Mouse (Mus musculus): ENCODE measurements around the gene Mettl7a2. TPM values are rescaled to one million over a fixed set of nuclear protein-coding genes. Genes with fewer than 3 reads are reported as not detected.

Gene Mettl7a2
- total and polyA plus RNA-seq, 3 experiments = not detected

- Histone ChIP-seq H3K9me3 (replicated peaks; ENCODE audit: insufficient read depth, low read length) (no peaks in the 10 kb centered on the region), H3K9ac (ENCODE audit: control insufficient read depth, low read depth, low read length, poor library complexity, severe bottlenecking) (no peak overlapping the region), H3K4me3 (ENCODE audit: control insufficient read depth in 1 of 2, insufficient read depth in 1 of 2, low read depth in 2 of 2, low read length in 2 of 2) (no peak overlapping the region), H3K27ac (ENCODE audit: control insufficient read depth, low read depth, low read length) (no peak overlapping the region), H3K36me3 (ENCODE audit: control insufficient read depth in 1 of 2, insufficient read depth in 2 of 2, low read length in 2 of 2) (peaks cover 3 to 53% of the 10 kb centered on the region in 2 experiments), H3K27me3 (ENCODE audit: control insufficient read depth in 1 of 2, insufficient read depth in 2 of 2, low read length in 2 of 2) (no peaks in the 10 kb centered on the region), H3K4me1 (ENCODE audit: control insufficient read depth in 1 of 2, insufficient read depth in 2 of 2, low read length in 2 of 2) (peaks cover 2 to 3% of the 10 kb centered on the region in 2 experiments; a peak in 2 of 4 replicates), H3K79me2 (ENCODE audit: control insufficient read depth, insufficient read depth, low read length, poor library complexity) (no peaks in the 10 kb centered on the region)
- no peak for DNase-seq (ENCODE audit: low read depth, low spot score)
- TF ChIP-seq POLR2AphosphoS2 (IDR thresholded peaks at IDR 0.05; ENCODE audit: low read length) = no peak
- no peak for TF ChIP-seq JUND (IDR thresholded peaks at IDR 0.05; ENCODE audit: low read depth, low read length)
- TF ChIP-seq ZKSCAN1 (IDR thresholded peaks at IDR 0.05; ENCODE audit: low read depth, low read length) = no peak
- no peak for TF ChIP-seq SIN3A (IDR thresholded peaks at IDR 0.05; ENCODE audit: low read length)
- no peak for TF ChIP-seq GATA1 (IDR thresholded peaks at IDR 0.05; ENCODE audit: low read depth, low read length)
- no peak for TF ChIP-seq RCOR1 (IDR thresholded peaks at IDR 0.05; ENCODE audit: low read depth, low read length)
- no peak for TF ChIP-seq CHD2 (IDR thresholded peaks at IDR 0.05; ENCODE audit: low read length)
- TF ChIP-seq POLR2AphosphoS5 (IDR thresholded peaks at IDR 0.05; ENCODE audit: borderline replicate concordance, low read depth, low read length) = no peak
- no peak for TF ChIP-seq E2F4 (IDR thresholded peaks at IDR 0.05; ENCODE audit: borderline replicate concordance, low read depth, low read length)
- no peak for TF ChIP-seq USF1 (IDR thresholded peaks at IDR 0.05; ENCODE audit: low read depth, low read length)
- no peak for TF ChIP-seq ZC3H11A (IDR thresholded peaks at IDR 0.05; ENCODE audit: low read depth, low read length)
- no peak for TF ChIP-seq ELF1 (IDR thresholded peaks at IDR 0.05; ENCODE audit: low read depth, low read length)
Measured at GRCm38 (mm10) chr15:100403318-100404000, 50.5 kb downstream of the Mettl7a2 start.

GRCm38 (mm10) chr15:100406088-100406487 is 53.1 kb downstream of the Mettl7a2 start:
- H3K79me2 ChIP-seq (ENCODE audit: control insufficient read depth, insufficient read depth, low read length, poor library complexity) = peaks cover 9% of the 10 kb centered on the region; the same call in 1 of the 2 replicates
- no peak for DNase-seq (ENCODE audit: low read depth, low spot score)
- H3K4me3 ChIP-seq (ENCODE audit: control insufficient read depth in 1 of 2, insufficient read depth in 1 of 2, low read depth in 2 of 2, low read length in 2 of 2) = no peak overlapping the region
- H3K27ac ChIP-seq (ENCODE audit: control insufficient read depth, low read depth, low read length) = no peak overlapping the region
- H3K27me3 ChIP-seq (ENCODE audit: control insufficient read depth in 1 of 2, insufficient read depth in 2 of 2, low read length in 2 of 2) = no peaks in the 10 kb centered on the region
- TF ChIP-seq MAZ (IDR thresholded peaks at IDR 0.05; ENCODE audit: low read depth, low read length) = no peak
- TF ChIP-seq EP300 (IDR thresholded peaks at IDR 0.05; ENCODE audit: low read depth in 1 of 2, low read length in 2 of 2) = no peak
- TF ChIP-seq ELF1 (IDR thresholded peaks at IDR 0.05; ENCODE audit: low read depth, low read length) = no peak
- no peak for TF ChIP-seq POLR2A (IDR thresholded peaks at IDR 0.05; ENCODE audit: control insufficient read depth in 1 of 2, insufficient read depth in 1 of 2, low read depth in 1 of 2, low read length in 2 of 2, poor library complexity in 1 of 2)
- TF ChIP-seq NELFE (IDR thresholded peaks at IDR 0.05; ENCODE audit: low read depth, low read length) = no peak
- no peak for TF ChIP-seq MYB (IDR thresholded peaks at IDR 0.05; ENCODE audit: low read depth, low read length)
- no peak for TF ChIP-seq E2F4 (IDR thresholded peaks at IDR 0.05; ENCODE audit: borderline replicate concordance, low read depth, low read length)
- TF ChIP-seq CTCF (IDR thresholded peaks at IDR 0.05 in 2 of 3, conservative IDR thresholded peaks at IDR 0.05 in 1 of 3; ENCODE audit: control insufficient read depth in 1 of 3, insufficient read depth in 1 of 3, low read depth in 2 of 3, low read length in 3 of 3, poor library complexity in 1 of 3, severe bottlenecking in 1 of 3) = no peak
- peaks cover 2 to 6% of the 10 kb centered on the region in 2 experiments; a peak in 2 of 4 replicates for H3K4me1 ChIP-seq (ENCODE audit: control insufficient read depth in 1 of 2, insufficient read depth in 2 of 2, low read length in 2 of 2)
- H3K9ac ChIP-seq (ENCODE audit: control insufficient read depth, low read depth, low read length, poor library complexity, severe bottlenecking) = no peak overlapping the region
- peaks cover 6 to 61% of the 10 kb centered on the region in 2 experiments for H3K36me3 ChIP-seq (ENCODE audit: control insufficient read depth in 1 of 2, insufficient read depth in 2 of 2, low read length in 2 of 2)
- no peaks in the 10 kb centered on the region for H3K9me3 ChIP-seq (replicated peaks; ENCODE audit: insufficient read depth, low read length)
